Mouse (Mus musculus): ENCODE measurements around the gene Kpna6.
"Not testable (repeated sequence)": the region's sequence is repeated elsewhere in the genome, so short reads cannot be mapped to it uniquely, and the experiment has no call there.

Gene Kpna6

DNA sequence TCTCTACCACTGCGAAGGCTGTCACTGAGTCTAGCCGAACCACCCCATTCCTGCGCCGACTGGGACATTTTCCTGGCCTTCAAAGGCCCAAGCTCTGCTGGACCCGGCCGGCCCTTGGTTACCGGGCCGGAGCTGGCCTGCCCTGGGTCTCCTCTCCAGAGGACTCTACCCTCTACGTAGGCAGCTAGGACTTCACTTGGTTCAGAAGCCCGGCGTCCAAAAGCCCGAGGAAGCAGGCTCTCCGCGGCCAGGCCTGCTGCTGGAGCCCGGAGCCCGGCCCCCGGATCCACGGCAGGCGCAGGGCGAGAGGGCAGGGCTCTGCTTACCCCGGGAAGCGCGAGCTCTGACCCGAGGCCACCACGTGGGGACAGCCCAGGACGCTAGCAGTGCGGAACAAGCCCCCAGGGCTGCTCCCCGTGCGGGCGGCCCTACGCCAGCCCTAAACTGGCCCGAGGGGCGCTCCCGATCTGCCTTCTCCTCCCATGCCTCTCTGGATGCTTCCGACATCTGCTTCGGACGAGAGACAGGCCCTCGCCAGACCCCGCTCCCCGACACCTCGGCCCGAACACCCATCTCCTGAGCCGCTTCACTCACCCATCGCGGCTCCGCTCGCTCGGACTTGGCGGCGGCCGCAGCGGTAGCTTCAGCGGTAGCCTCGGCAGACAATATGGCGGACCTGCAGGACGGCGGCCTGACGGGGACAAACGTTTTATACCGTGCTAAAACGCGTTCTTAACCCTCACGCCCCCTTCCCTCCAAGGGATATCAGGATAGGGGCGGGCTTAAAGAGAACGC lies at the start of gene Kpna6:
Gene Kpna6, minus strand, starts transcription at position 685 of the 795 bp plus-strand sequence.
- peak; percentile 61 to 74 for DNase-seq (ENCODE audit: low spot score in 2 of 2)

DNA sequence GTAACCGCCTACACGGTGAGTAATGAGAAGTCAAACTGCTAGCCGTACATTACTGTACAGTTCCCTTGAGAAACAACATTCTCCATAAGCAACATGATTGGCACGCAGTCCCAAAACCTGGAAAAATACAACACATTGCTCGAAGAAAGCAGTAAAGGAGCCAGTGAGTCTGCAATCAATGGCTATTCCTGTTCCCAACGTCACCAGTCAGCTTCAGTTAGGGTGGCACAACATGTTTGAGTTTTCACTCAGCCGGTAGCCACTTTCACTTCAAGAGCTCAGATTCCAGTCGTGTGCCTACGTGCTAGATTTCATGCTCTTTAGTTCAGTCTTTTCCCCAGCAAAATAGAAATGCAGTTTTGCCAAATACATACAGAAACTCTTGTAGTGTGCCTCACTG lies 43.7 kb upstream of the Kpna6 start:
- DNase-seq (ENCODE audit: low spot score in 2 of 2) = no peak

DNA sequence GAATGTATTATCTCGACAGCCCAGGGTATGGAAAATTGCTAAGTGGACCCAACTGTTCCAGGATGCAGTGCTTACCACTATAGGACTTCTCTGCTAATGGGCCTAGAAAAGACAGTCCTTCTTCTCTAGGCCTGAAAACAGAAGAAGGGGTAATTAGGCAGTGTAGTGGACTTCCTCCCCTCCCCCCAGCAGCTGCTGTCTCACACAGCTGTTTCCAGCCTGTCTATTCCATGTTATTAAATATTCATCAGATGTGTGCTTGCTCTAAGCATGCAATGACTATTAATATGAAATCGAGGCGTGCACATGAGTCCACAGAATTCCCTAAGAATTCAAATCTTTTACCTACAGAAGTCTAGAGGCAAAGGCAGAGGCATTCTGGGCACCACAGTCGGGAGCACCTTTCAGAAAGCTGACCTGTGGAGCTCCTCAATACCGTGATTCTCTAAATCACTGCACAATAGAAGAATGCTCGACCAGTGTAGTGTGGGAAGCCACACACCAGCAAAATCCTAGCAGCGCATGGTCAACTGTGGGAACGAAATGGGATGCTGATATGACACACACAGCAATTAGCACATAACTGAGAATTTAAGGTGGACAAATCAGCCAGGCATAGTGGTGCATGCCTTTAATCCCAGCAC lies 37.0 kb upstream of the Kpna6 start:
- DNase-seq (ENCODE audit: low spot score in 2 of 2) = no peak

DNA sequence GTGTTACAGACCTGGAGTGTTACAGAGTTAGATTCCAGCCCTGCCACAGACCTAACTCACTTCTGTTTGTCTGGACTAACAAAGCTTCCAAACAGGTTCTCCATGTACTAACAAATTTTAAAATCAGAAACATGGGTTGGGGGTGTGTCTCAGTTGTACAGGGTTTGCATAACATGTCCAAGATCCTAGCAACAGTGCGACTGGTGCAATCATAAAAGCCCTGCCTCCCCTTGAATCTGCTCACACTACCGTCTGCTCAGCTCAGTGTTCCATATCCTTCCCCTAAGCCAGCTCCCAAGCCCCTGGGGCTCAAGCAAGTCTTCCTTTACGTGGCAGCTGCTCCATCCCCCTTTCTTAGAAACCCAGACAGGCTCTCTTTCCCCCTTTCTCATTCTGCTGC lies 34.2 kb upstream of the Kpna6 start:
- no peak for DNase-seq (ENCODE audit: low spot score in 2 of 2)

DNA sequence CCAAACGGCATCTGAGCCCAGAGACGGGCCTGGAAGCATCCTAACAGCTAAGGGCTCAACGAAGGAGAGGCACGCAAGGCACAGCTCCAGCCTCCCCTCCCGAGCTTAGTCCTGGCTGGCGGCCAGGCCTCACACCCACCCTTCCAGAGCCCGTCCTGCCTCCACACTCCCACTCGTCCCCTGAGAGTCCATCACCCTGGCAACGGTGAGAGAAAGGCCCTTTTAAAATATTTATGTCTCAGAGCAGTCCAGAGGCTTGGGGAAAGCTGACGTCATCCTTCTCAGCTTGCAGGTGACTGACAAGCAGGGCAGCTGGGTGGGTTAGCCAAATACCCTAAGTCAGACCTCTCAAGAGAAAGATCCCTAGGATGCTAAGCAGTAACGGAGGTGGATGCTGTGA lies 29.9 kb upstream of the Kpna6 start:
- DNase-seq (ENCODE audit: low spot score in 2 of 2) = no peak

DNA sequence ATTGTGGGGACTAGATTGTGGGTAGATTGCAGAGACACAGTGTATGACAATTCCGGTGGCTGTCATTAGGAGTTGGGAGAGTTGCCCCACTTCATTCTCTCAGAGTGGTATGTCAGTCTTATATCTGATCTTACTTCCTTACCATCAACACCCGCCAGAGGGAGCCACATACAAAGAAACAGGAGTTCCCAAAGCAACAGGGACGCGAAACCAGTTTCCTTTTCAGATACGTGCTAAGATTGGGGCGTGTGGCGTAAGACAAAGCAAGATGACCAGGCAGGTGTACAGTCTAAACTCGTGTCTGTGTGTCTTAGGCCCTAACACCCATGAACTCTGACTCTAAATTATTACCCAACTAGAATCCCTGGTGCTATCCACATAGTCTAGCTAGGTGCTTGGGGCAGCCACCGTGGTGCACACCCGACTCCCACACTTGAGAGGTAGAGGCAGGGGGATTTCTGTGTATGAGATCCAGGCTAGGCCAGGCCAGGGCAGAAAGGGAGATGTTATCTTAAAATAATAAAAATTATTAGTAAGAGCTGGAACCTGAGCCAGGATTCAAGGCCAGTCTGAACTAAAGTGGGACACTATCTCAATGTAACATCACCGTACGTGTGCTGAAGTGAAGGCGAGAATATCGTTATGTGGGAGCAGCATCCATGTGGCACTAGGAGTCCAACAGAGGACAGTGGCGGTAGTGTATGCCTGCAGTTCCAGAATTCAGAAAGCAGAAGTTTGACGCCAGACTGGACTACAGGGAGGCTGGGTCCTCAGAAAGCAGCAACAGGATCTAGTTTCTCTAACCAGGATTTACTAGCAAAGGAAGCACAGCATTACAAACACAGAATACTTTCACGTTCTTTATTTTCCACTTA lies 29.2 kb upstream of the Kpna6 start:
- DNase-seq (ENCODE audit: low spot score in 2 of 2) = peak; percentile 78 to 91

DNA sequence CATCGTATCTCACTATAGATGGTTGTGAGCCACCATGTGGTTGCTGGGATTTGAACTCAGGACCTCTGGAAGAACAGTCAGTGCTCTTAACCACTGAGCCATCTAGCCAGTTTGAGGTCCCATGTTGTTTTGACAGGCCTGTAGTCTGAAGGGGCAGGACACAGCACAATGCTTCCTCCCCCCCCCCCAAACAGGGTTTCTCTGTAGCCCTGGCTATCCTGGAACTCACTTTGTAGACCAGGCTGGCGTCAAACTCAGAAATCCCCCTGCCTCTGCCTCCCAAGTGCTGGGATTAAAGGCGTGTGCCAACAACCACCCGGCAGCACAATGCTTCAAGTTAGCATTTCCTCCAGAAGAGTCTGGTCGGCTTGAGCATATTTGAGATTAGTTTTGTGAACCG lies 28.1 kb upstream of the Kpna6 start:
- DNase-seq (ENCODE audit: low spot score in 2 of 2) = not testable (repeated sequence)

DNA sequence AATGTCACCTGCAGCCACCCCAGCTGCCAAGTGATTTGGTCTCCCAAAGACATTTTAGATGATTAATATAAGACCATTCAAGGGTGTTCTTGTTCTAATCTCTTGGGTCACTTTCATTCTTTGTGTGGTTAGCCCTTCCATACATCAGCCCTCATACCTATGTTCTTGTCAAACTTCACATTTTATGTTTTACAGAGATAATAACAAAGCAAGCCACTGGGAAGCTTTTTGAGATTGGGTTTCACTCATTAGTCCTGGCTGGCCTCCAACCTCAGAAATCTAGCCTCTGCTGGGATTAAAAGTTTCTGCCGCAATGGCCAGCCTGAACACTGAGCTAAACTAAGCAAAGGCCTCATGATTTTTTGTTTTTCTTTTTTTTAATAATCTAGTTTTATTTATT lies 27.6 kb upstream of the Kpna6 start:
- DNase-seq (ENCODE audit: low spot score in 2 of 2) = no peak

DNA sequence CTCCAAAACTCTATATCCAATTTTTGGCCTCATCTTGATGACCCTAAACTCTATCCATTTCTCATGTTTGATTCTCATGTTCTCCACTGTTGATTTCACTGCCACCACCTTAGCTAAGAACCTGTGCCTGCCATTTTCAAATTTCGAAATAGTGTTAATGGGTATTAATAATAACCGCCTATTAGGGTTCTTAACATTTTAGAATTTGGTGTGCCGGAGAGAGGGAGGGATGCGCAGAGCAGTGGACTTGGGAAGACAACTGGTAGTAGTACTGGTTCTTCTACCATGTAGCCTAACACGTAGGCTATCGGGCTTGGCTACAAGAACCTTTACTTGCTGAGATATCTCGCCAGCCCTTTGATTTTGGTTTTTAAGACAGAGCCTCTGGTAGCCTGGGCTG lies 24.6 kb upstream of the Kpna6 start:
- no peak for DNase-seq (ENCODE audit: low spot score in 2 of 2)

DNA sequence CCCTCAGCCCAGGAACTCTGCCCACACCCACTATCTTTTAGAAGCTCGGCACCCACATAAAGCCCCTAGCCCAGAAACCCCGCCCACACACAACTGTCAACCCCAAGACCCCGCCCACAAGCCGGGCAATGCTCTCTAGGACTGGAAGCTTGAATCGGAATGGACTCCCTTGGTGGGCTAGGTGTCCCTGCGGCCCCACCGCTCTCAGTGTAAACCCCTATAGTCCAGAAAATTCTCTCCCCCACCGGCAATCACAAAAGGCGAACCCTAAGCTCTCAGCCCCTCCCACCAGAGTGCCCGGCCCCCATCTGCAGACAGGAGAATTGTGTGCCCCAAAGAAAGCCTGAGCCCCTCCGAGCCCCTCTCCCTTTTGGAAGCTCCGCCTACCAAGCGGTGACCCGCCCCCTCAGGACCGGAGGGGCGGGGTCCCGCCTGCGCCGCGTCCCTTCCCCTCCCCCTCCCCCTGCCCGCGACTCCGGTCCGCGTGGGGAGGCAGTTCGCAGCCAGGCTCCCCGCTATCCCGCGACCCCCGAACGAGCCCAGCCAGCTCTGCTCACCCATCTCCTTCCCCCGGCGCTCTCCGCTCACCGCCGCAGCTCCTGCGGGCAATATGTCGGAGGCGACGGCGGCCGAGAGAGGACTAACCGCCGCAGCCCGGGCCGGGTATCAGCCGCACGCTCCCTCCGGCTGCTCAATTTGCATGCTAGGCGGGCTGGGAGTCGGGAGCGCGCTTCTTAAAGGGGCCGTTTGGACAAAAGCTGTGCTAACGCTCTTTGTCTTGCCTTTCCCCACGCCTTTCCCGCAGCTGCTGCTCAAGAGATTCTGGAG lies 23.8 kb upstream of the Kpna6 start, which contains the start of gene Tmem39b:
Gene Tmem39b, minus strand, starts transcription at position 681 of the 828 bp plus-strand sequence.
- DNase-seq (ENCODE audit: low spot score in 2 of 2) = peak; percentile 82 to 86

DNA sequence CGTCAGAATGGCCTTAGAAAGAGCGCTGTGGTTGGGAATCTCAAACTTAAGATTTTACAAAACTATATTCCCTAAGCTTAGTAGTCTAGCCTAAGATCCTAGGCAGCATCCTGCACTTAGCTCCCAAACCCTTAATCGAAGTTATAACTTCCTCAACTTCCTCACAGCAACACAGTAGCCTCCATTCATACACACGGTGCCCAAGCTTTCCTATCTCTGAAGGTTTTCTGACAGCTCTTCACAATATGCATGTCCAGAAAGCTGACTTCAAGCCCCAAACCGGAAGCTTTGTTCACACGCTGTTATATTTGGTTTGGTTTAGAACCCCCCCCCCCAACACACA lies 23.2 kb upstream of the Kpna6 start:
- no peak for DNase-seq (ENCODE audit: low spot score in 2 of 2)

DNA sequence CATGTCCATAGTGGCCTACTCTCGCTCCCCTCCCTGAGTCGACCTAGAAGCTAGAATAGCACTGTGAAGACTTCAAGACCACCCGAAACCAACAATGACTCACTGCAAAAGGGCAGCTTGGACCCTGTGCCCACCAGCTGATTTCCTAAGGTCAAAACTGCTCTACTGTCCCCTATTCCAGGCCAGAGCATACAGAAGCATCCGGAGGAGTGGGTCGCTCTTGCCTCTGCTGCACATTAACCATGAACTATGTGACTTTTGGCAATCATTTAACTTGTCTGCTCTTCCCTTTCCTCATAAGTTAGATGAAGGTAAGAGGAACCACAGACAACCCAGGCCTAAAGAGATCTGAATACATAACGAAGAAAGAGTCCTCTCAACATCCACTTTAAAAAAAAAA lies 12.0 kb upstream of the Kpna6 start:
- DNase-seq (ENCODE audit: low spot score in 2 of 2) = no peak

DNA sequence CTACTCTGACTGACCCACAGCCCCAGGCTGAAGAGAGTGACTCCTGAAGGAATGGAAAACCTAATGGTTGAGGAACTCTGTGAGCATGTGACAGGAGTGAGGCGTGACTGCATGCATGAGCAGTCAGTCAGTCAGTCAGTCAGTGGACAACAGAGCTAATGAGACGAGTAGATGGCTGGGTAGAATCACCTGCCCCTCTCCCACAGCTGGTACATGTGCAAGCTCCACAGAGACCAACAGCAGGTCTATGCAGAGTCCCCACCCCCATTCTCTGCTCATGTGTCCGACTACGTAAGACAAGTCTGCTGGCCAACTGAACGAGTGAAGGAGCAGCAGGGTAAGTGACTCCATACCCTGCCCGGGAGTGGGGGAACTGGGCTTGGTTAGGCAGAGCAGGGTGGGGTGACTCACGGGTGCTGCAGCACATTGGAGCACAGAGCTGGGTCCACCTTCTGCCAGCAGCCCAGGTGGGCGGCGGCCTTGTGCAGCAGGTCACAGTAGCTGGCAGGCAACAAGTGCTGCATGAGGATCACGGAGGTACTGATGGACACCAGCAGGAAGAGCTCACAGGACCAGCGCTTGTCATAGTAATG lies 11.4 kb upstream of the Kpna6 start:
- no peak for DNase-seq (ENCODE audit: low spot score in 2 of 2)

DNA sequence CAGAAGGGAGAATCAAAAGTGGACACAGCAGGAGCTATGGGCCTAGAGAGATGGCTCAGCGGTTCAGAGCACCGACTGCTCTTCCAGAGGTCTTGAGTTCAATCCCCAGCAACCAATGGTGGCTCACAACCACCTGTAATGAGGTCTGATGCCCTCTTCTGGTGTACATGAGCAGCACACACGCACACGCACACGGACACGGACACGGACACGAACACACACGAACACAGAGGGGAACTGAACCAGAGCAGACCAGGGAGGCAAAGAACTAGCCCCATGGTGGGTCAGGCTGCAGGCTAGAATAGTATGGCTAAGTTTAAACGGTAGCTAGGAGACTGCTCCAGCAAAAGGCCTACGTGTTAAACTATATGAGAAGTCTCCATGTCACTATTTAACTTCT lies 9.3 kb upstream of the Kpna6 start:
- DNase-seq (ENCODE audit: low spot score in 2 of 2) = no peak

DNA sequence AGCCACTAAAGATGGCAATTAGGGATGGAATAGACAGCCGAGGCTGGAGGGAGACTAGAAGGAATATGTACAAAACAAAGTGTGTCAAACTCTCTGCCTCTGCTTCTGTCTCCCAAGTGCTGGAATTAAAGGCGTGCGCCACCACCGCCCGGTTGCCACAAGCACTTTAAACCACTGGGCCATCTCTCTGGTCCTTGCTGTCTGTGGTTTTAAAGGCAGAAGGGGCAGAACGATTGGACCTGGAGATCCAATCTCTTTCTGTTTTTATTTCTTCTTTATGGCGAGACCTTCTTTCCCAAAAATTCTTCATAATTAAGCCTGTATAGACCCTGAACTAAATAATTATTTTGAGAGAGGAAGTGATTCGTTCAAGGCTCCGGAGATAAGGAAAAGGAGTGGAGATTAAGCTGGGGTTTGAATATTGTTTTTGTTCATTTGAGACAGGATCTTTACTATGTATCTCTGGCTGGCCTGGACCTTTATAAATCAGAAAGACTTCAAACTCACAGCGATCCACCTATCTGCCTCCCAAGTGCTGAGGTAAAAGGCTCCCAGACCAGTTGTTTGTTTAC lies 397 bp upstream of the Kpna6 start:
- DNase-seq (ENCODE audit: low spot score in 2 of 2) = no peak

DNA sequence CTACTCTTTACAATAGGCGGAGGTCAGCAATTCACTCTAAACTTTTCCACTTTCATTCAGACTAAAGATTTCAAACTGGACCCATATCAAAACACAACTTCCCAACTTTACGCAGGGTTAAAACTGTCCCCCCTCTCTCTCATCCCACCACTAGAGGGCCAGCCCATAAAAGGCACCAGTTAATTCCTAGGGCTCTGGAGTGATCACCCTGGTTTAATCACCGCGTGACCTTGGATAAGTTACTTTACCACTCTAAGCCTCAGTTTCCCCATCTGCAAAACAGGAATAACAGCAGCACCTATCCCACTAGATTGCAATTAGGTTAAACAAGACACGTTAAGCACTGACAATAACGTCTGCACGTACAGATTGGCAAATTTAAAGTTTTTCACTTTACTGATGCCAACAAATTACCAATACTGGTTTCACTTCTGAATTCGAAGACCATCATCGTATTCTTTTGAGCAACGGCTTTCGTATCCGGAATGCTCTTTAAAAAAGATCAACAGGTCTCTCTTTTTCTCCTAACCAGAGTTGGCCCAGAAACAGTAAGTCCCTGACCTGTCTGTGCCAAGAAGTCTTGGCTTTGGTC lies 980 bp downstream of the Kpna6 start:
- peak; percentile 12 to 59 for DNase-seq (ENCODE audit: low spot score in 2 of 2)

DNA sequence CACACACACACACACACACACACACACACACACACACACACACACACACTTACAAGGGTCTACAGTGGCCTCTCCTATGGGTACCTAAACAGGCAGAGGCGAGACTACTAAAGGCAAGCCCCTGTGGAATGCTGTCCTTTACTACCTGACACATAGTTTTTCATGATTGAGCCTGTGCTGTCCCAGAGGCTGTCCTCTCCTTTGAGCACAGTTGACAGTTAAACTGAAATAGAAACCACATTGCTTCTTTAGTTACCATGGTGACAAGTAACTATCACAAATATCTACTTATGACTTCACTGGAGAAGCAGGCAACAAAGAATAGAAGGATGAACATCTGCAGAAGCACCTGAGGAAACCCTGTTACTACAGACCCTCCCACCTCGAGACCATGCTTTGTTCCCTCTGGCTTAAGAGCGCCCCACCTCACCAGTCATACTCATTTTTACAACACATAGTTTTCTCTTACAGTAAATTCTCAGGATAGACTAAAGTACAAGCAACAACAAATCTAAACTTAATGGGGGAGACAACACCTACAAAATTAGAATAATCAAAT lies 10.2 kb downstream of the Kpna6 start:
- no peak for DNase-seq (ENCODE audit: low spot score in 2 of 2)

DNA sequence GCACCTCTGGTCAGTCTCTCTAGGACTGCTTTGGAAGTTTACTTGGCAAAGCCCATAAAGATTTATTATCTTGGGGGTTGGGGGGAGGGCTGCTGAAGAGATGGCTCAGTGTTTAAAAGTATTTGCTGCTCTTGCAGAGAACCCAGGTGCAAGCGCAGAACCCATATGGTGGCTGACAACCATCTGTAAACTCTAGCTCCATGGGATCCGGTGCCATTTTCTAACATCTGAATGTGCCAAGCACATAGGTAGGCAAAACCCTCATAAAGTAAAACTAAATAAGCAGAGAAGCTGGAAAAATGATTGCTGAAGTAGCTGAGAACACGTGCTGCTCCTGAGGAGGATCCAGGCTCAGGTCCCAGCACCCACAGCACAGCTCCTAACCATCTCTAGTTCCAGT lies 11.0 kb downstream of the Kpna6 start:
- DNase-seq (ENCODE audit: low spot score in 2 of 2) = no peak

DNA sequence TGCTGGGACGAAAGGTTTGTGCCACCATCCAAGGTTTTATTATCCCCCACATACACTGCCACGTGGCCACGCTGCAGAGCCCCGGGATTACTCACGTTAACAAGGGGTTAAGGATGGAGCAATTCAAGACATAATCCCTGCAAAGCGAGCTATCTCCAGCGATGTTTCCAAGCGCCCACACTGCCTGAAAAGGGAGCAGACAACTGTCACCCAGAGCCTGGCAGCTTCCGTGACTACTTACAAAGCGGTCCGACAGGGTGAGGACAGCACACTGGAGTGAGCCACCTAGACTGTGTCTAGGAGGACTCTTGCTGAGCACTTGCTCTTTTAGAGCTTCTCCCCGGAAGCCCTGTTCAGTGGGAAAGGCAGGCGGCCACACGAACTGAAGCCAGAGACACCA lies 17.8 kb downstream of the Kpna6 start:
- no peak for DNase-seq (ENCODE audit: low spot score in 2 of 2)

DNA sequence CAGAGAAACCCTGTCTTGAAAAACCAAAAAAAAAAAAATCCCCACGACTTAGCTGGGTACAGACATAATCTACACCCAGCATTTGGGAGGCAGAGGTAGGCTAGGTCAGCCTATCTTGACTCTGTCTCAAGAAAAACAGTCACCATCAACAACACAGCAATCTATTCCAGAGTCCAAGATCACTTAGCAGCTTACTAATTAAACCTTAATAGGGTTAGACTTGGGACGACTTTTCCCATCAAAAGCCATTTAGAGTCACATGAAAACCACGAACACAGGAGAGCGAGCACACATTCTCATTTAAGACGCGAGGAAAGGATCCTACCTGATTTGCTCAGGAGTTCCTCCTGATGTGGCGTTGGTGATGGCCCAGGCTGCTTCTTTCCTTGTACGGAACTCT lies 22.2 kb downstream of the Kpna6 start:
- no peak for DNase-seq (ENCODE audit: low spot score in 2 of 2)

Data from thymus, postnatal 10 days (tissue).